Mouse (Mus musculus) urinary bladder, postnatal 4 days (tissue): Measurements from ENCODE around the gene Gsn.

Experiments
- DNase-seq, 2 experiments: peaks; one replicate each; pipeline ENCODE4 v3.0.0; 2021 to 2022; ENCODE audit warnings: low spot score in 2 of 2

The Gsn gene

DNA sequence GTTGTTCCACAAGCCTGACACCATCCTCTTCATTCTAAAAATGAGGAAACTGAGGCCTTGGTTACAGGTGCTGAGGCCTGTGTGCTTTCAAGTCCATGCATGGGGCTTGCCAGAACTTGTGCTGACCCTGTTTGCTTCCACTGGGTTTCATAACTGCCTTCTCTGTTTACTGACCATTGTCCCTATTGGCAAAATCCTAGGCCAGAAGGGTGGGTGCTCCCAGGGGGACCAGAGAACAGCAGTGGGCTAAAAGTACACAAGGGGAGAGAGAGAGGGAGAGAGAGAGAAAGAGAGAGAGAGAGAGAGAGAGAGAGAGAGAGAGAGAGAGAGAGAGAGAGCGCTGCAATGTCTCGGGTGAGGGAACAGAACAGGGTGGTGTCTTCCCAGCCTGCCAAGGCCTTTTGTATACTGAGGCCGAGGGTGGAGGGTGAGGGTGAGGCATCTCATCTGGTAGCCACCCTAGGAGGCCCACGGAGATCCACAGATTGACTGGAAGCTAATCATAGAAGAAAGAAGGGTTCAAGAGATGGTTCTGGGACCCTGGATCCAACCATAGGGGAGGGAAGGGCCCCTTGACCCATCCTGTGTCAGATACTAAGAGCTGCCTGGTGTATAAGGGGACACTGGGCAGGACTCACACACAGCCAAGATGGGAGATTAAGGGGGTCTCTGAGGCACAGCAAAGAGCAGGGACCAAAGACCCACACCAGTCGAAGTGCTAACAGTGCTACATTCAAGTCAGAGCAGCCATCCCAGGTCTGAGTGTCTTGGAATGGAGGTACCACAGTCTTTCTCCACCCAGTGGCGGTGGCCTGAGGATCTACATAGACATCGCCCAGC lies 22.4 kb downstream of the Gsn start:
- DNase-seq = no peak

DNA sequence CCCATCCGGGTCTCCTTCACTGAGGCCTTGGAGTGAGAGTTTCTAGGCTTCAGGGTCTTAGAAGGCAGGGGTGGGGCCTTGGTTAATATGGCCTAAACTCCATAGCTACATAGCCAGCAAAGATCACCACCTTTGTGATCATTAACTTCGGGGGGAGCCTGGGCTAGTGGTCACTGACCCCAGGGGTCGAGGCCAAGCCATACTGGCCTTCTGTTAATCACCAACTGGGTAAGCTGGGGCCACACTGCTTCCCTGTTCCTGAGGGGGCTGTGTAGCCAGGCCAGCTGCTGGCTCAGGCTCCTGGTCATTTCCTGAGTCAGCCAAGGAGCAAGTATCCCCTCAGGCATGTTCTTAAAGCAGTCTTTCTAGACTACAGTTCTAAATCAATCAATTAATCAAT lies 23.8 kb downstream of the Gsn start:
- DNase-seq = no peak

DNA sequence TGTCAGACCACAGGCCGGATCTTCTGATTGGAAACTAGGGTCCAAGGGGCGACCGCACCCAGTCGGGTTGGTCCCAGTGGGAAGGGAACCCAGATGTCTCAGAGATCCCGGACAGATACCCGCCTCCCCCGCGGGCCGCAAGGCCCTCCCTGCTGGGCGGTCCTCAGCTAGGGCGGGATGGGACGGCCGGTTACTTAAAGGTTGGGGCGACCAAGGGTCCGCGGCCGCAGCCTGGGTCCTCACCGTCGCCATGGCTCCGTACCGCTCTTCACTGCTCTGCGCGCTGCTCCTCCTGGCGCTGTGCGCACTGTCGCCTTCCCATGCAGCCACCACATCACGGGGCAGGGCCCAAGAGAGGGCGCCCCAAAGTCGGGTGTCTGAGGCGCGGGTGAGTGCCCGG lies 26.0 kb downstream of the Gsn start:
- DNase-seq = peak in 1 of 2 experiments; percentile 70

DNA sequence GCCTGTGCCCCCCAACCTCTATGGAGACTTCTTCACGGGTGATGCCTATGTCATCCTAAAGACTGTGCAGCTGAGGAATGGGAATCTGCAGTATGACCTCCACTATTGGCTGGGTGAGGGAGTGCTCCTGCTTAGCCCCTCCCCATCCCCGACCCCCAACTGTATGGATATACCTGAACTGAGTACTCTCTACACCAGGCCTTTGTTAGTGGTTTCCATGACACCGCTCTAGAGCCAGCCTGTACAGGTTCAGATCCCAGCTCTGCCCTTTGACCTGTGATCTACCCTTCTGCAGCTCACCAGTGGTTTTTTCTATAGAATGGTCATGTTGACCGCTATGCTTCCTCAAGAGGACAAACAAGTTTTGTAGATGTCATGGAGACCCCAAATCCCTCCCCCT lies 27.8 kb downstream of the Gsn start:
- DNase-seq = no peak

DNA sequence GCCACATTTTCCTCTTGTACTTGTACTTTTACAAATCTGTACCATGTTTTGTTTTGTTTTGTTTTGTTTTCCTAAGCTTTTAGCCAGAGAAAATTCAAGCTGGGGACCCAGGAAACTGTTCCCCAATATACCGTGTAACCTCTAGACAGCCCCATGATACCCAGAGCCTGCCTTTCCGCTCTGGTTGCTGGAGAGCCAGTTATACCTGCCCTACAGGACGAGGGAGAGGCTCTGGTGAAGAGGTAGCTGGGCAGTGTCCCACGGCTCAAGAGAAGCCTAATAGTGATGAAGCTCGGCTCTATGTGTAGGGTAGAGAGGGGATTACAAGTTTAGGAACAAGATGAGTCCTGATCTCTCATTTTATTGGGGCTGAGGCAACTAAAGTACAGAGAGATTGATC lies 29.0 kb downstream of the Gsn start:
- DNase-seq = no peak

DNA sequence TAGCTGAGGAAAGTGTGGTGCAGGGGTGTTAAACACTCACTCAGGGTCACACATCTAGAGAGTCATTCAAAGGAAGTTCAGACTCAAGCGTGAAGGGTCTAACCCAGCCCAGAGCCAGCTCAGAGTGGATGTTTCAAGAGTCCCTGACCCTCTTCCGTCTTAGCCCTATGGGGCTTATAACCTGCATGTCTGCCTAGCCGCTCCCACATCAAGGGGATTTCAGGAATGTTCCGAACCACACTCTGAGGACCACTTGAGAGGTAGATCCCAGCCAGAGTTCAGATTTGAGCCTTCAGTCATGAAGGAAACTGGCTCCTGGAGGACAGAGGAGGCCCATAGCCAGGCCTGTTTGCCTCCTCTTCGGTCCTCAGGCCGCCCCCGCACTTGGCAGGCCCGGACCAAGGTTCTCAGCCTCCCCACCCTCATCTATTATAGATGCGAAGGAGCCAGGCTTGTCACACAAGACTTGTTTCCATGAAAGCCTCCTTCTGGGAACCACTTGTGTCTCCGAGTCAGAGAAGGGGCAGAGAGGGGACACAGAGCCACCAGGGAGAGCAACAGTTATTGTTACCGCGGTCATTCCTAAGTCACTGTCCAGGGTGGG lies 30.9 kb downstream of the Gsn start:
- no peak for DNase-seq

DNA sequence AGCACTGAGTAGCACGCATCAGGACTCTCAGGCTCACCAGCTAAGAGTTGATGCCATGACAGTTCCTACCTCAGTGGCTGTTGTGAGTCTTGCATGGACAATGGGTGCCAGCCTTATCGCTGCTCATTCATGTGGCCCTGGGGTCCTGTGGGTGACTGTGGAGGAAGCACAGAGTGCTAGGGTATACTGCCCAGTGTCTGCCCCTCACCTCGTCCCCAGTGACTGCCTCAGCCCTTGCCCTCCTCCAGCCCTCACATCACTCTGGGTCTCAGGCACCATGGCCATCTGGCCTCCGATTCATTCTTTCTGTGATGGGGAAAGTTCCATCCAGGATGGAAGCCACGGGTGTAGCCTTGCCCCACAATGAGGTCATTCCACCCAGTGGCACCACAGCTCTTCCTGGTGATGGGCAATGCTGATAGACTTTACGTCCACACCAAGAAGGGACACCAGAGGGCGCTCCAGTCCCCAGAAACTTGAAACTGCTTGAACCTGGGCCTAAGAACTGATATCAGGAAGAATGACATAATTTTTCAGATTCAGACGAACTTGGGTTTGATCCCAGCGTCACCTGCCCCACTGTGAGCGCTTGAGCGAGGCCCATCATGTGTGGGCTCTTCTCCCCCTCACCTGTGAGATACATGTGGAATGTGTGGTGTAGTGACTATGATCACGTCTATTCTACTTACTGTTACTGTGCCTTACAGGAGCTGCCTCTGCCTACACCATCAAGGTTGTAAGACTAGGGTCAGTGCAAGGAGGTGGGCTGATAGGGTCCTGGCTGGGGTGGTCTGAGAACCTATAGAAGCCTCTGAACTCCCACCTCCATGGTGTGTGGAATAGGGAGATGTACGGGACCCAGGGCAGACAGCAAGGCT lies 32.8 kb downstream of the Gsn start:
- DNase-seq = peak; percentile 60 to 83

DNA sequence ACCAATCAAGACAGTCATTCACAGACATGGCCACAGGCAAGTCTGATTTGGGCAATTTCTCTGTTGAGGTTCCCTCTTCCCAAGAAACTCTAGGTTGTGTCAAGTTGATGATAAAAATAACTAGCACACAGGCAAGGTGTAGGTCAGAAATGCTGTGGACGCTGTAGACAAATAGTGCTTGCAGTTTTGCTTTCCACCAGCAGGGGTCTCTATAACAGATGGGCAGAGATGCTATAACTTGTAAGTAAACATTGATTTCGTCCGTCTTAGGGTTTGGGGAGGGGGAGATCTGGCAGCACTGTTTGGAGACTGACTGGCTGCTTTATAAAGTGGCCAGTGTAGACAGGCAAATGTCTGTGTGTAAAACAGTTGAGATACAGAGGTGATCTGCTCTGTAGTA lies 35.7 kb downstream of the Gsn start:
- no peak for DNase-seq

DNA sequence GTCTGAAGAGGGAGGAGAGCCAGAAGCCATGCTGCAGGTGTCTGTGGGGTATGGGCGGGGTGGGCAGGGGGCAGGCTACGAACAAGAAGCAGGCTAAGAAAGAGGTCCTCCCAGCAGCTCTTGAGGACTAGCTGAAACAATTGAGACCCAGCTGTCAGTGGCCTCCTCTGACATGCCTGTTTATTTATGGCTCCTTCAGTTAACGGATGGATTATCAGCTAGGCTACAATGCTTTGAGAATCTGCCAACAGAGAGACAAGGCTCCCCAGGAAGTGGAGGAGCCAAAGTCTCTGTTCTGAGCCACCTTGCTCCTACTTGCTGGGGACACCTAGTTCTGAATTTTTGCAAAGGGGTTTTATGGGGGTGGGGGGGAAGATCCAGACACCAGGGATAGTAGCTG lies 36.5 kb downstream of the Gsn start:
- DNase-seq = no peak

- no peak for DNase-seq
Measured at GRCm38 (mm10) chr2:35293291-35293690, 37.1 kb downstream of the Gsn start.

DNA sequence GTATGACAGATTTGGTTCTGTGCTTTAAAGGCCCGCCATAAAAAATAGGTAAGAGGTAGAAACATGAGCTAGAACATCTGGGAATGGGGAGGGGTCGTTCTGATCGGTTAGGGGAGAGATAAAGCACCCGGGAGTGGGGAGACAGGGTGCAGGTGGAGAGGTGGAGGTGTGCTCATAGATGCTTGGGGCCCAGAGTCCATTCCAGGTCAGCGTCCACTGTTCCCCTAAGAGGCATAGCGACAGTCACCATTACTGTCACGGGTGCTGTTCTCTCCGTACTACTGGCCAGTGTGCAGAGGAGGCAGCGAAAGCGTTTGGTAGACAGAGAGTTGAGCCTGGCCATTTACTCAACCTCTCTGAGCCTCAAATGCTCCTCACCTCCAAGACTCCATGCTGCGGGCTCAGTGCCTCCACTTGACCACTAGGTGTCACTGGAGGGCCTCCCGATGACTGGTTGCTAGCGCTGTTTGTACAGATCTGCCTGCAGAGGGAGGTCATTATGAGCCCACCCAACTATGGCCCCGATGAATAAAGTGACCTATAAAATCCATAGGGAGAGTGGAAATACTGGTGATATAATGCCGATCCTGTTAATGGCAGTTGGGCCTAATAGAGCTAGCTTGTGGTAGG lies 41.6 kb downstream of the Gsn start:
- DNase-seq = peak; percentile 70 to 82

DNA sequence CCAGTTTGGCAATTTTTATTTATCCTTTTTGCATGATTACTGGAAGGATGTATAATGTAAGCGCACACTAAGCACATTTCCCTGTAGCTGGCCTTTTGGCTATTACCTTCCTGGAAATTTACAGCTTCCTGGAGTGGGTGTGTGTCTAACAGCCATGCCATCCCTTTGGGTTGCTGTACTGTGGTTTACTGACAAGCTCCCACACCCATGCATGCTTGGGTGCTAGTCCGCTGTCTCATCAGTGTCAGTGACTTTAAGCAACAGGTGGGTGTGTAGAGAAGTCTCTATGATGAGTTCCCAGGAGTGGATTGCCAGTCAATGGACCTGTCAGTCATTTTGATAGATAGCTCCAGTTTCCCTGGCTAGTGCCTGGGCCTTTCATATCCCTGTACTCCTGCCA lies 43.3 kb downstream of the Gsn start:
- no peak for DNase-seq

GRCm38 (mm10) chr2:35302049-35302885 lies 46.1 kb downstream of the Gsn start:
- DNase-seq = no peak

DNA sequence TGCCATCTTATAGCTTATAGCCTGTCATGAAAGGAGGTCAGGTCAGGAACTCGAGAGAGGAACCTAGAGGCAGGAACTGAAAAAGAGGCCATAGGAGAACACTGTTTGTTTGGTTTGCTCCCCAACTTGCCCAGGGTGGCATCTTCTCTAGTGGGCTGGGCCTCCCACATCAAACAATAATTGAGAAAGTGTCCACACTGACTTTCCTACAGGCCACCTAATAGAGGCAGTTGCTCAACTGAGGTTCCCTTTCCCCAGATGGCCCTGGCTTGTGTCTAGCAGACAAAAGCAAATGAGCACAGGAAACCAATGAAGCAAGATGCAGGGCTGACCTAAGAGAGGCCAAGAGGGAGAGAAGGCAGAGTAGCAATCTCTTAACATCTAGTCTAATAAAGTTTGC lies 52.0 kb downstream of the Gsn start:
- DNase-seq = no peak

DNA sequence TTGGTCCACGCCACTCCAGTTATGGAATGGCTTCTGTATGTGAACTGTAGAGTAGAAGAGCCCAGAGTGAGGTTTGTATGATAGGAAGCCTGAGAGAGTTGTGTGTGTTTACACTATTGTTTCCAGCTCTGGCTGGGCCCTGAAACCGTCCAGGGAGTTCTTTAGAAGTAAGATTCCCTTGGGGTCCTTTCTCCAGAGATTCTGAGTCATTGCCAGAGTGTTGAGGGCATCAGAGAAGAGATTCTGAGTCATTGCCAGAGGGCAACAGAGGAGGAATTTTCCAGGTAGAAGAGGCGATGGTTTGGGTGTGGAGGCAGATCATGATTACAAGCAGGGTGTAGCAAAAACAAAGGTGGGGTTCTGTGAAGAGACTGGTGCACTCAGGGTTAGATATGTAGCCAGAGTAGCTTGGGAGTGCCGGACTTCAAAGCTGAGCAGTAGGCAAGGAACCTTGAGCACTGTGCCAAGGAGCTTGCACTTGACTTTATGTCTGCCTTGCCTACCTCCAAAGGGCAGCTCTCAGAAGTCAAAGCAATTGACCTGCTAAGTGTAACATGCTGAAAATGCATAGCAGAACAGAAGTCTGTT lies 53.8 kb downstream of the Gsn start:
- DNase-seq = no peak

GRCm38 (mm10) chr2:35314300-35314699 lies 58.1 kb downstream of the Gsn start:
- DNase-seq = no peak

DNA sequence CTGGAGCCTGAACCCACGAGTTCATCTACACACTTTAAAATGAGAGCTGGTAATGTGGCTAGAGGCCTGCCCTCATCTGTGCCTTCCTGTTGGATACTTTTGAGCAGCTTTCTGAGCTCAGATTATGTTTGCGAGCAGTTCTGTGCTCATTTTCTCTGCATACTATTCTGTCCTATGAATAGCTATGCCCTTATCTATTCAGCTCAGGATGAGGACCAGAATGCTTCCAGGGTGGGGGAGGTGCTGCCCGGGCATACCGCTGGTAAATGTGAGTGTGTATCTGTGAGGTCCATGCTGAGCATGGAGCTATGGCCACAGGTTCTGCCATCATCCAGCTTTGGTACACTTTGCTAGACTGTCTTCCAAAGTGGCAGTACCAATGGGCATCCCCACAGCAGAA lies 61.4 kb downstream of the Gsn start:
- DNase-seq = no peak

DNA sequence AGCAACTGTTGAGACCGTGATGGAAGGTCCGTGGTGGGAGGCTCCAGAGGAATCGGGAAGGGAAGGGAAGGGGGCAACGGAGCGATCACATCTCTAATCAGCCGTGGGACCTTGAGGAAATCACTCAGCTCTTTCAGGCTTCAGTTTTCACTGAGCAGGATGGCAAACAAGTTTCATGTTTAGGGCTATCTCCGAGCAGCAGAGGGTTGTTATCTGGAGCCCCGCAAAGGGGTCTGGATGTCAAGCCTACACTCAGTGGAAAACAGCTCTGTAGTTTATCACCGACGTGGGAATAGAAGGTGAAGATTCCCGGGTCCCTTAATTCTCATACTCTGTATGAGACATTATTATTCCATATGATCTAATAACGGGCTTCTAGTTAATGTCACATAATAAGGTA lies 62.2 kb downstream of the Gsn start:
- DNase-seq = no peak

DNA sequence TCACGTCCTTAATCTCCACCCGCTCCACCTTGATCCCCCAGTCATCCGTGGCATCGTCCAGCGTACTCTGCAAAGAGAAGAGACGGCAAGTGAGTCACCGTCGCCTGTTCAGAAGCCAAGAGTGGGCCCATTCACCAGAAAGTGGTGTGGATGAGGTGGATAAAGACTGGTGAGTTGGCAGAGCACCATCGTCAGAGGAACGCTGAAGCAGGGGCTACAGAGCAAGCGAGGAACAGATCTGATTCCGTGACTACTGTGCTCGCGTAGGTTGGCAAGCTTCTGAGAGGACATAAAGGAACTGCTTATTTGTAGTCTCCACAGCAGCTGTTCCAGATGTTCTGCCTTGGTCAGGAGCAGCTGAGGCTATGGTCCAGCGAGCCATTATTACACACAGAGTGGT lies 64.2 kb downstream of the Gsn start:
- DNase-seq = no peak

DNA sequence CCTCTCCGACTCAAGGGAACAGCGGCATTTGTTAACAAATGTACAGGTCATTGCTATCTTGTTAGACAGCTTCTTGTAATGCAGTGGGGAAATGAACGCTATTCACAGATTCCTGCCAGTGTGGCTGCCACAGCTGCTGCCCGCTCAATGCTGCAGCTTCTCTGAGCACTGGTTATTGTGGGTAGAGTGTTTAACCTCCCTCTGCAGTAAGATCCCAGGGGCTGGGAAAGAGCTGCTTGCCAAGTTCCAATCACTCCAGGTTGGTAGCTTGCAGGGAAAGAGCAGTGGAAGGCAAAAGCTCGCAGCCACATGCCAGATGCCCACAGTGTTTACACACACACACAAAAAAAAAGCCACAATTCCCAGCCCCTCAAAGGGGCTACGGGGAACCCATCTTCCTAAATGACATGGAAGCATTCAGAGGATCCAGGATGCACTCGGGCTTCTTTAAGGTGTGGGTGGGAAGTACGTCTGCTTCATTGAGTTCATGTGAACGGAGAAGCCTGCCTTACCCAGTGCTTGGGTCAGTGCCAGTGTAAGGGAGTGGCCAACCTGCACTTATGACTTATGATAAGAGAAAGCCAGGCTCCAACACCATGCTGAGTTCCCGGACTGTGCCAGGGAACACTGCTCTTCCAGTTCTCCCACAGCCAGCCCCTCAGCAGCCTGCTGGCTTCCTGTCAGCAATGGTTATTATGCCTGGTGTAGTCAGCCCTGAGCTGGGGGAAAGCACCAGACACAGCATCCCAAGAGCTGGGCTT lies 66.4 kb downstream of the Gsn start:
- no peak for DNase-seq
